Mouse (Mus musculus): Measurements from ENCODE around the gene Sarm1. TPM values are rescaled to one million over a fixed set of nuclear protein-coding genes. Genes with fewer than 3 reads are reported as not detected.
"Not testable (repeated sequence)": the region's sequence is repeated elsewhere in the genome, so short reads cannot be mapped to it uniquely, and the experiment has no call there.

The Sarm1 gene
- polyA plus RNA-seq, 1 experiment from 2014 or later: 20.1 TPM

- H3K9me3 ChIP-seq (ENCODE audit: control insufficient read depth, low read length); DNase-seq (ENCODE audit: low spot score, missing footprints); H3K27ac ChIP-seq (ENCODE audit: low read depth, low read length); H3K4me3 ChIP-seq (ENCODE audit: low read depth, low read length); H3K4me2 ChIP-seq; H3K9ac ChIP-seq (ENCODE audit: low read length); H3K4me1 ChIP-seq (ENCODE audit: control insufficient read depth, insufficient read depth, low read length); H3K27me3 ChIP-seq (ENCODE audit: control insufficient read depth, insufficient read depth, low read length); ATAC-seq (ENCODE audit: low FRiP score): not testable (repeated sequence)
- H3K36me3 ChIP-seq (ENCODE audit: control insufficient read depth, insufficient read depth, low read length): peaks cover 16% of the 10 kb centered on the region
- WGBS: 89% methylated on average over 10 of the region's 10 CpGs
These were observed 34.0 kb upstream of the Sarm1 start for GRCm38 (mm10) chr11:78531515-78531914.

GRCm38 (mm10) chr11:78531046-78531445 lies 33.5 kb upstream of the Sarm1 start:
- Histone ChIP-seq H3K4me1 (ENCODE audit: control insufficient read depth, insufficient read depth, low read length) (peaks cover 9% of the 10 kb centered on the region), H3K9me3 (ENCODE audit: control insufficient read depth, low read length) (no peaks in the 10 kb centered on the region), H3K36me3 (ENCODE audit: control insufficient read depth, insufficient read depth, low read length) (peaks cover 19% of the 10 kb centered on the region), H3K27ac (ENCODE audit: low read depth, low read length) (no peak overlapping the region), H3K9ac (ENCODE audit: low read length) (no peak overlapping the region), H3K4me3 (ENCODE audit: low read depth, low read length) (no peak overlapping the region), H3K4me2 (no peak overlapping the region), H3K27me3 (ENCODE audit: control insufficient read depth, insufficient read depth, low read length) (no peaks in the 10 kb centered on the region)
- ATAC-seq (ENCODE audit: low FRiP score) (no peak), DNase-seq (ENCODE audit: low spot score, missing footprints) (no peak)
- 86% methylated on average over 6 of the region's 6 CpGs for WGBS

- DNase-seq (ENCODE audit: low spot score, missing footprints): no peak
- ATAC-seq (ENCODE audit: low FRiP score): no peak
- peaks cover 26% of the 10 kb centered on the region for H3K36me3 ChIP-seq (ENCODE audit: control insufficient read depth, insufficient read depth, low read length)
- WGBS: 94% methylated on average over 12 of the region's 12 CpGs
- no peak overlapping the region for H3K27ac ChIP-seq (ENCODE audit: low read depth, low read length)
- peaks cover 5% of the 10 kb centered on the region for H3K4me1 ChIP-seq (ENCODE audit: control insufficient read depth, insufficient read depth, low read length)
- no peaks in the 10 kb centered on the region for H3K27me3 ChIP-seq (ENCODE audit: control insufficient read depth, insufficient read depth, low read length)
- no peaks in the 10 kb centered on the region for H3K9me3 ChIP-seq (ENCODE audit: control insufficient read depth, low read length)
- no peak overlapping the region for H3K4me2 ChIP-seq
- no peak overlapping the region for H3K9ac ChIP-seq (ENCODE audit: low read length)
- no peak overlapping the region for H3K4me3 ChIP-seq (ENCODE audit: low read depth, low read length)
These were observed 32.4 kb upstream of the Sarm1 start for GRCm38 (mm10) chr11:78530001-78530400.

GRCm38 (mm10) chr11:78528714-78529113 lies 31.2 kb upstream of the Sarm1 start:
- Histone ChIP-seq H3K9ac (ENCODE audit: low read length) (no peak overlapping the region), H3K4me3 (ENCODE audit: low read depth, low read length) (no peak overlapping the region), H3K4me1 (ENCODE audit: control insufficient read depth, insufficient read depth, low read length) (no peaks in the 10 kb centered on the region), H3K9me3 (ENCODE audit: control insufficient read depth, low read length) (no peaks in the 10 kb centered on the region), H3K4me2 (no peak overlapping the region), H3K27me3 (ENCODE audit: control insufficient read depth, insufficient read depth, low read length) (no peaks in the 10 kb centered on the region), H3K27ac (ENCODE audit: low read depth, low read length) (no peak overlapping the region), H3K36me3 (ENCODE audit: control insufficient read depth, insufficient read depth, low read length) (peaks cover 29% of the 10 kb centered on the region)
- ATAC-seq (ENCODE audit: low FRiP score) (no peak), DNase-seq (ENCODE audit: low spot score, missing footprints) (no peak)
- WGBS: 81% methylated on average over 9 of the region's 9 CpGs

- Histone ChIP-seq H3K9ac (ENCODE audit: low read length) (no peak overlapping the region), H3K27me3 (ENCODE audit: control insufficient read depth, insufficient read depth, low read length) (no peaks in the 10 kb centered on the region), H3K9me3 (ENCODE audit: control insufficient read depth, low read length) (no peaks in the 10 kb centered on the region), H3K4me2 (no peak overlapping the region), H3K4me3 (ENCODE audit: low read depth, low read length) (no peak overlapping the region), H3K36me3 (ENCODE audit: control insufficient read depth, insufficient read depth, low read length) (peaks cover 45% of the 10 kb centered on the region), H3K27ac (ENCODE audit: low read depth, low read length) (no peak overlapping the region), H3K4me1 (ENCODE audit: control insufficient read depth, insufficient read depth, low read length) (no peaks in the 10 kb centered on the region)
- 100% methylated on average over 2 of the region's 2 CpGs for WGBS
- ATAC-seq (ENCODE audit: low FRiP score) (no peak), DNase-seq (ENCODE audit: low spot score, missing footprints) (no peak)
These were observed 27.3 kb upstream of the Sarm1 start for GRCm38 (mm10) chr11:78524838-78525237.

- no peak for ATAC-seq (ENCODE audit: low FRiP score)
- no peak overlapping the region for H3K4me2 ChIP-seq
- DNase-seq (ENCODE audit: low spot score, missing footprints): no peak
- no peaks in the 10 kb centered on the region for H3K4me1 ChIP-seq (ENCODE audit: control insufficient read depth, insufficient read depth, low read length)
- H3K9me3 ChIP-seq (ENCODE audit: control insufficient read depth, low read length): no peaks in the 10 kb centered on the region
- no peaks in the 10 kb centered on the region for H3K27me3 ChIP-seq (ENCODE audit: control insufficient read depth, insufficient read depth, low read length)
- H3K36me3 ChIP-seq (ENCODE audit: control insufficient read depth, insufficient read depth, low read length): peaks cover 47% of the 10 kb centered on the region
- H3K27ac ChIP-seq (ENCODE audit: low read depth, low read length): no peak overlapping the region
- H3K4me3 ChIP-seq (ENCODE audit: low read depth, low read length): no peak overlapping the region
- H3K9ac ChIP-seq (ENCODE audit: low read length): no peak overlapping the region
- WGBS: 83% methylated on average over 9 of the region's 9 CpGs
These were observed 25.8 kb upstream of the Sarm1 start for GRCm38 (mm10) chr11:78523241-78523955.

- Histone ChIP-seq H3K27ac (ENCODE audit: low read depth, low read length) (no peak overlapping the region), H3K9me3 (ENCODE audit: control insufficient read depth, low read length) (no peaks in the 10 kb centered on the region), H3K4me3 (ENCODE audit: low read depth, low read length) (no peak overlapping the region), H3K9ac (ENCODE audit: low read length) (no peak overlapping the region), H3K4me1 (ENCODE audit: control insufficient read depth, insufficient read depth, low read length) (no peaks in the 10 kb centered on the region), H3K27me3 (ENCODE audit: control insufficient read depth, insufficient read depth, low read length) (no peaks in the 10 kb centered on the region), H3K36me3 (ENCODE audit: control insufficient read depth, insufficient read depth, low read length) (peaks cover 49% of the 10 kb centered on the region), H3K4me2 (no peak overlapping the region)
- no peak for ATAC-seq (ENCODE audit: low FRiP score)
- WGBS: 95% methylated on average over 1 of the region's 1 CpGs
- DNase-seq (ENCODE audit: low spot score, missing footprints): no peak
These were observed 25.0 kb upstream of the Sarm1 start for GRCm38 (mm10) chr11:78522481-78522997.

GRCm38 (mm10) chr11:78521880-78522279 lies 24.3 kb upstream of the Sarm1 start:
- no peaks in the 10 kb centered on the region for H3K9me3 ChIP-seq (ENCODE audit: control insufficient read depth, low read length)
- 94% methylated on average over 3 of the region's 3 CpGs for WGBS
- no peak overlapping the region for H3K4me2 ChIP-seq
- no peak overlapping the region for H3K4me3 ChIP-seq (ENCODE audit: low read depth, low read length)
- DNase-seq (ENCODE audit: low spot score, missing footprints): no peak
- H3K4me1 ChIP-seq (ENCODE audit: control insufficient read depth, insufficient read depth, low read length): no peaks in the 10 kb centered on the region
- no peak overlapping the region for H3K9ac ChIP-seq (ENCODE audit: low read length)
- no peak overlapping the region for H3K27ac ChIP-seq (ENCODE audit: low read depth, low read length)
- no peak for ATAC-seq (ENCODE audit: low FRiP score)
- H3K36me3 ChIP-seq (ENCODE audit: control insufficient read depth, insufficient read depth, low read length): peaks cover 44% of the 10 kb centered on the region
- no peaks in the 10 kb centered on the region for H3K27me3 ChIP-seq (ENCODE audit: control insufficient read depth, insufficient read depth, low read length)

GRCm38 (mm10) chr11:78518931-78519330 lies 21.4 kb upstream of the Sarm1 start:
- 95% methylated on average over 10 of the region's 10 CpGs for WGBS
- Histone ChIP-seq H3K36me3 (ENCODE audit: control insufficient read depth, insufficient read depth, low read length) (peaks cover 40% of the 10 kb centered on the region; the same call in 1 of the 2 replicates), H3K27me3 (ENCODE audit: control insufficient read depth, insufficient read depth, low read length) (no peaks in the 10 kb centered on the region), H3K9ac (ENCODE audit: low read length) (no peak overlapping the region), H3K27ac (ENCODE audit: low read depth, low read length) (no peak overlapping the region), H3K4me1 (ENCODE audit: control insufficient read depth, insufficient read depth, low read length) (no peaks in the 10 kb centered on the region), H3K4me3 (ENCODE audit: low read depth, low read length) (no peak overlapping the region), H3K4me2 (no peak overlapping the region), H3K9me3 (ENCODE audit: control insufficient read depth, low read length) (no peaks in the 10 kb centered on the region)
- DNase-seq (ENCODE audit: low spot score, missing footprints): no peak
- no peak for ATAC-seq (ENCODE audit: low FRiP score)

All from midbrain, embryonic 11.5 days (tissue).